Mouse (Mus musculus) heart, adult 2 months (tissue): ENCODE data around the gene Traf3ip2. TPM values are rescaled to one million over a fixed set of nuclear protein-coding genes. Genes with fewer than 3 reads are reported as not detected.

ENCODE experiments used
- DNase-seq, 2 experiments: peaks; one replicate each; pipeline ENCODE4 v3.0.0; 2021
- H3K27ac ChIP-seq: fragments of 200-600 bp; 2 replicates; pipeline ENCODE4 v1.8.1; 2022
- H3K27me3 ChIP-seq: fragments of 200-500 bp; 2 replicates; pipeline ENCODE4 v1.6.1; 2012; ENCODE audit warnings: mild to moderate bottlenecking, low read length, inconsistent platforms, mixed read lengths; ENCODE audit not compliant: control insufficient read depth, insufficient read depth
- H3K36me3 ChIP-seq: fragments of 200-500 bp; 2 replicates; pipeline ENCODE4 v1.6.1; 2012; ENCODE audit warnings: low read length, inconsistent platforms; ENCODE audit not compliant: control insufficient read depth, insufficient read depth
- H3K4me1 ChIP-seq: fragments of 200-500 bp; 2 replicates; pipeline ENCODE4 v1.6.1; 2011; ENCODE audit warnings: low read length; ENCODE audit not compliant: control insufficient read depth, insufficient read depth
- H3K4me3 ChIP-seq: fragments of 200-600 bp; 2 replicates; pipeline ENCODE4 v1.8.1; 2022
- H3K79me2 ChIP-seq: fragments of 200-500 bp; replicated peaks from 2 replicates; pipeline ENCODE4 v1.6.1; 2012; ENCODE audit warnings: mild to moderate bottlenecking, inconsistent platforms, low read length, moderate library complexity, mixed read lengths; ENCODE audit not compliant: control insufficient read depth, insufficient read depth
- H3K9ac ChIP-seq: fragments of 200-500 bp; 2 replicates; pipeline ENCODE4 v1.6.1; 2012; ENCODE audit warnings: low read depth, mild to moderate bottlenecking, control low read depth, inconsistent platforms, low read length, mixed read lengths
- CTCF ChIP-seq: fragments of 200-600 bp; IDR thresholded peaks from 2 replicates; pipeline ENCODE4 v1.8.1; 2022; ENCODE audit warnings: antibody characterized with exemption, mild to moderate bottlenecking, moderate library complexity
- EP300 ChIP-seq: fragments of 200-500 bp; IDR thresholded peaks from 2 replicates; pipeline ENCODE4 v1.6.1; 2011; ENCODE audit warnings: low read depth, low read length, control low read depth; ENCODE audit not compliant: insufficient read depth
- POLR2A ChIP-seq: fragments of 200-500 bp; IDR thresholded peaks from 2 replicates; pipeline ENCODE4 v1.6.1; 2011; ENCODE audit warnings: mild to moderate bottlenecking, low read depth, low read length, control low read depth; ENCODE audit not compliant: insufficient read depth
- WGBS: fragments of 180-500 bp; shearing (Covaris S2); methylation state at CpG from one replicate; pipeline ENCODE4 v1.1.7; 2018; 5-methylcytosine and 5-hydroxymethylcytosine counted together
- intact Hi-C: fragments of 180-260 bp; cut with DNase I; formaldehyde crosslinking; loops from one replicate; pipeline ENCODE4 v1.15.1; 2025
- long read RNA-seq: library from polyadenylated mRNA; stranded (forward); transcript quantifications from one replicate; pipeline ENCODE4 v2.0.0, GENCODE M21; 2021
- polyA plus RNA-seq: library from polyadenylated mRNA; depleted of rRNA; stranded (reverse); fragments of >200 nt; gene quantifications from 2 replicates; pipeline ENCODE4 v1.2.3, GENCODE M21; 2012; rRNA removed
- total RNA-seq, 2 experiments: library from RNA; stranded (reverse); gene quantifications; 2 replicates each; pipeline ENCODE4 v1.2.3; 2021

Gene Traf3ip2
- total RNA-seq = 1 to 10 TPM; 5.0 to 6.5 TPM
- 7.1 and 7.8 TPM in 2 replicates for polyA plus RNA-seq
- long read RNA-seq, partial matches to known transcripts = 0 of 5 reads
- long read RNA-seq, other reads (novel, unspliced or antisense) = 2 of 5 reads

GRCm38 (mm10) chr10:39612633-39612988 is at the start of gene Traf3ip2:
Traf3ip2 (plus strand) TSS chr10:39612934.
- H3K4me3 ChIP-seq = peak within 1 kb of the TSS; percentile 68
- intact Hi-C loops = loop anchor here (5.0 kb wide), 3 partner anchors 50 to 440 kb away; no protein-coding TSS in a partner anchor
- TF ChIP-seq CTCF = no peak
- TF ChIP-seq EP300 = no peak
- no peak for TF ChIP-seq POLR2A
- peaks cover 2% of the 10 kb centered on the region; the same call in 1 of the 2 replicates for H3K79me2 ChIP-seq
- 25% methylated on average over 4 of the region's 4 CpGs for WGBS
- H3K27me3 ChIP-seq = no peaks in the 10 kb centered on the region
- H3K9ac ChIP-seq = peak within 1 kb of the TSS; percentile 80
- no peak for DNase-seq
- H3K27ac ChIP-seq = peak within 1 kb of the TSS; percentile 97
- no peaks in the 10 kb centered on the region; the same call in 1 of the 2 replicates for H3K36me3 ChIP-seq
- H3K4me1 ChIP-seq = peaks cover 3% of the 10 kb centered on the region

- no peak for DNase-seq
- Histone ChIP-seq H3K4me1 (peaks cover 11% of the 10 kb centered on the region), H3K9ac (no peak overlapping the region), H3K79me2 (no peaks in the 10 kb centered on the region), H3K36me3 (peaks cover 7% of the 10 kb centered on the region), H3K27ac (no peak overlapping the region), H3K4me3 (no peak overlapping the region), H3K27me3 (no peaks in the 10 kb centered on the region)
- WGBS = 66% methylated on average over 24 of the region's 24 CpGs
- TF ChIP-seq EP300 = no peak
- TF ChIP-seq CTCF = no peak
- no peak for TF ChIP-seq POLR2A
- intact Hi-C loops = loop anchor here (5.0 kb wide), 1 partner anchor 49 kb away; the partner anchor contains the start of gene Traf3ip2
These were observed 49.0 kb upstream of the Traf3ip2 start for GRCm38 (mm10) chr10:39563552-39564223.

- Histone ChIP-seq H3K27ac (no peak overlapping the region), H3K79me2 (no peaks in the 10 kb centered on the region), H3K36me3 (no peaks in the 10 kb centered on the region; the same call in 1 of the 2 replicates), H3K4me1 (no peaks in the 10 kb centered on the region; the same call in 1 of the 2 replicates), H3K27me3 (no peaks in the 10 kb centered on the region), H3K9ac (no peak overlapping the region), H3K4me3 (no peak overlapping the region)
- 81% methylated on average over 12 of the region's 12 CpGs for WGBS
- DNase-seq = no peak
- TF ChIP-seq CTCF = no peak
- no peak for TF ChIP-seq POLR2A
- intact Hi-C loops = no loop called here
These were observed 45.8 kb upstream of the Traf3ip2 start for GRCm38 (mm10) chr10:39566901-39567300.

- intact Hi-C loops = no loop called here
- Histone ChIP-seq H3K27ac (no peak overlapping the region), H3K4me1 (no peaks in the 10 kb centered on the region; the same call in 1 of the 2 replicates), H3K9ac (no peak overlapping the region), H3K36me3 (no peaks in the 10 kb centered on the region; the same call in 1 of the 2 replicates), H3K79me2 (no peaks in the 10 kb centered on the region), H3K4me3 (no peak overlapping the region), H3K27me3 (no peaks in the 10 kb centered on the region)
- TF ChIP-seq EP300 (no peak), CTCF (no peak), POLR2A (no peak)
- no peak for DNase-seq
- WGBS = 42% methylated on average over 4 of the region's 4 CpGs
These were observed 43.7 kb upstream of the Traf3ip2 start for GRCm38 (mm10) chr10:39568991-39569390.

DNA sequence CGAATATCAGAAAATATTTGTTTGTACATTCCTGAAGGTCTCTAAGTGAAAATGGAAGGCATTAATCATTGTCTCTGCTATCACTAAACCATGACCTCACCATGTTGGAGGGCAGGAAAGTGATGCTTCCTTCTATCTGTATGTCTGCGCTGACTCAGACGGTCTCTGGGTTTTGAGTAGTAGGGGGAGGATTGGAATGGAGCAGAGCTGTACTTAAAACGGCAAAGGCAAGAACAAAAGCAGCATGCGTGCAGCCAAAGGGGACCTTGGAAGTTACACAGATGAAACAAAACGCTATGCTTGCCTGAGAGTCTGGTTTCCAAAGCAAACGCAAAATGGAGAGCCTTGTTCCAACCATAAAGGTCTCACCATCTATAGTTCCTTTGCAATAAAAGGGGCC is 41.7 kb upstream of the Traf3ip2 start:
- H3K36me3 ChIP-seq = no peaks in the 10 kb centered on the region; the same call in 1 of the 2 replicates
- no peak overlapping the region for H3K4me3 ChIP-seq
- TF ChIP-seq CTCF (no peak), EP300 (no peak), POLR2A (no peak)
- no peaks in the 10 kb centered on the region for H3K27me3 ChIP-seq
- DNase-seq = no peak
- H3K27ac ChIP-seq = no peak overlapping the region
- WGBS = 35% methylated on average over 7 of the region's 7 CpGs
- intact Hi-C loops = no loop called here
- no peak overlapping the region for H3K9ac ChIP-seq
- H3K4me1 ChIP-seq = no peaks in the 10 kb centered on the region; the same call in 1 of the 2 replicates
- H3K79me2 ChIP-seq = no peaks in the 10 kb centered on the region

DNA sequence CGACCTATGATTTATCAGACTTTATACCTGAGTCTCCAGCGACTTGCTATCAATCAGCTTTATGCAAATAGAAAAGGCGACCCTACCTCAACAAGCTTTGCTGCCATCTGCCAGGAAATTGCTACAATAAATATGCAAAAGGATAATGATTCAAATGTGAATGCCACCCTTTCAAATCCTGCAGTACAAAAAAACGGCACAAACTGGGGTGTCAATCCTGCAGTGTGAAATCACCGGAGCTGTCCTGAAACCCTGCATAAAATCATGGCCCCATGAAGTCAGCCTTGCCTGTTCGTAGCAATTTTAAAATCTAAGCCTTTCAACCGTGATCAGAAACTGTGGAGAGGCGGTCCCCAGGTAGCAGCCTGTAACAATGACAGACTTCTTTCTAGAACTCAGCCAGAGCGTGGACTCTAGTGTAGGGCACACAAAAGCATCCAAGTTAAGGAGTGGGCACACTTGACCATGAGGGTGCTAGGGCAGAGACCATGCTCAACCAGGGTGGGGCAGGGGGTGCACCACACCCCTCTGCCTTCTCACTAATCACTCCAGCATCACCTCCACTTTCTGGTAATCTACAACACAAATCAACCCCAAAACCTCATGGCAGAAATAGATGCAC is 40.6 kb upstream of the Traf3ip2 start:
- Histone ChIP-seq H3K36me3 (no peaks in the 10 kb centered on the region), H3K27ac (no peak overlapping the region), H3K79me2 (no peaks in the 10 kb centered on the region), H3K9ac (no peak overlapping the region), H3K27me3 (no peaks in the 10 kb centered on the region), H3K4me3 (no peak overlapping the region), H3K4me1 (no peaks in the 10 kb centered on the region; the same call in 1 of the 2 replicates)
- DNase-seq = no peak
- 90% methylated on average over 9 of the region's 9 CpGs for WGBS
- intact Hi-C loops = no loop called here
- TF ChIP-seq POLR2A = no peak
